Mouse (Mus musculus) olfactory bulb, adult 2 months (tissue): ENCODE measurements at regions not wholly inside any gene's neighbourhood (a gene's known extent, or its start where the extent isn't known, plus 50 kb on each side); places are given as distances from the start of the nearest gene placed in this dataset.

Experiments used
- CTCF ChIP-seq: fragments of 200-500 bp; IDR thresholded peaks from 2 replicates; pipeline ENCODE4 v1.5.1; 2012; ENCODE audit warnings: low read depth, mild to moderate bottlenecking, low read length, moderate library complexity; ENCODE audit not compliant: insufficient read depth
- POLR2A ChIP-seq: fragments of 200-500 bp; IDR thresholded peaks from 2 replicates; pipeline ENCODE4 v1.6.1; 2012; ENCODE audit warnings: mild to moderate bottlenecking, low read depth, low read length, moderate library complexity; ENCODE audit not compliant: insufficient read depth

DNA sequence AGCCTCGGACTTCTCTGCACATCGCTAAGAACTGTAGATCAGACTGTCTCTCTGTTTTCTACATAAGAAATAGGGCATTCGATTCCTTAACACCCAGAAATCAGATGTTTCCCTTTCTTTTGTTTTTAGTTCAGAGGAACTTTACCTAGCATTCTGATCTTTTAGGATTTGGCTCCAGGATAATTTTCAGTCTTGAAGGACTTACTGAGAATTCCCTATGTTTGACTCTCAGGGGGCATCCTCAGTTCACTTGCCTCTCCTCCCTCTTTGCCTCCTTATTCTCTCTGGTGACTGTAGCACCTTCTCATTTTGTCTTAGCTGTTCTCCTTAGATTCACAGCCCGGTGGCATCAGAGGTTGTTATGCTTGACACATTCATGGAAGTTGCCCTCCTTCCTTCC lies 123.8 kb upstream of the Cpm start:
- no peak for TF ChIP-seq POLR2A
- TF ChIP-seq CTCF = no peak
